Mouse (Mus musculus): ENCODE measurements around the gene Dlg2. TPM values are rescaled to one million over a fixed set of nuclear protein-coding genes. Genes with fewer than 3 reads are reported as not detected.

Dlg2 gene
- polyA plus RNA-seq, 1 experiment from 2014 or later = 10.0 TPM

- H3K27me3 ChIP-seq (ENCODE audit: control insufficient read depth, insufficient read depth, low read length) = no peaks in the 10 kb centered on the region
- no peak overlapping the region for H3K9ac ChIP-seq (ENCODE audit: low read length)
- H3K4me2 ChIP-seq (ENCODE audit: low read length) = no peak overlapping the region
- no peak overlapping the region for H3K4me3 ChIP-seq (ENCODE audit: control insufficient read depth in 1 of 2, insufficient read depth in 1 of 2, low read depth in 1 of 2, low read length in 2 of 2)
- no peak for ATAC-seq (ENCODE audit: insufficient number of reproducible peaks, insufficient read depth, low FRiP score, low read depth)
- no peaks in the 10 kb centered on the region for H3K36me3 ChIP-seq (ENCODE audit: control insufficient read depth, insufficient read depth, low read length)
- H3K4me1 ChIP-seq (ENCODE audit: control insufficient read depth in 2 of 2, insufficient read depth in 2 of 2, low read length in 2 of 2) = no peaks in the 10 kb centered on the region
- no peak overlapping the region for H3K27ac ChIP-seq (replicated peaks in 1 of 2; ENCODE audit: control insufficient read depth in 1 of 2, insufficient read depth in 1 of 2, low read depth in 2 of 2, low read length in 2 of 2)
- H3K9me3 ChIP-seq (ENCODE audit: control insufficient read depth, low read length) = no peaks in the 10 kb centered on the region
- WGBS = 40% methylated on average over 2 of the region's 2 CpGs
Observed at GRCm38 (mm10) chr7:90609764-90610163, 133.3 kb downstream of the Dlg2 start.

- Histone ChIP-seq H3K27me3 (ENCODE audit: control insufficient read depth, insufficient read depth, low read length) (no peaks in the 10 kb centered on the region), H3K4me1 (ENCODE audit: control insufficient read depth in 2 of 2, insufficient read depth in 2 of 2, low read length in 2 of 2) (no peaks in the 10 kb centered on the region), H3K9ac (ENCODE audit: low read length) (no peak overlapping the region), H3K36me3 (ENCODE audit: control insufficient read depth, insufficient read depth, low read length) (no peaks in the 10 kb centered on the region), H3K4me3 (ENCODE audit: control insufficient read depth in 1 of 2, insufficient read depth in 1 of 2, low read depth in 1 of 2, low read length in 2 of 2) (no peak overlapping the region), H3K4me2 (ENCODE audit: low read length) (no peak overlapping the region), H3K27ac (replicated peaks in 1 of 2; ENCODE audit: control insufficient read depth in 1 of 2, insufficient read depth in 1 of 2, low read depth in 2 of 2, low read length in 2 of 2) (no peak overlapping the region), H3K9me3 (ENCODE audit: control insufficient read depth, low read length) (no peaks in the 10 kb centered on the region)
- WGBS = 74% methylated on average over 3 of the region's 3 CpGs
- ATAC-seq (ENCODE audit: insufficient number of reproducible peaks, insufficient read depth, low FRiP score, low read depth) = no peak
Observed at GRCm38 (mm10) chr7:90630546-90630945, 154.1 kb downstream of the Dlg2 start.

- Histone ChIP-seq H3K9me3 (ENCODE audit: control insufficient read depth, low read length) (no peaks in the 10 kb centered on the region), H3K9ac (ENCODE audit: low read length) (no peak overlapping the region), H3K4me1 (ENCODE audit: control insufficient read depth in 2 of 2, insufficient read depth in 2 of 2, low read length in 2 of 2) (no peaks in the 10 kb centered on the region), H3K27me3 (ENCODE audit: control insufficient read depth, insufficient read depth, low read length) (no peaks in the 10 kb centered on the region), H3K4me2 (ENCODE audit: low read length) (no peak overlapping the region), H3K4me3 (ENCODE audit: control insufficient read depth in 1 of 2, insufficient read depth in 1 of 2, low read depth in 1 of 2, low read length in 2 of 2) (no peak overlapping the region), H3K27ac (replicated peaks in 1 of 2; ENCODE audit: control insufficient read depth in 1 of 2, insufficient read depth in 1 of 2, low read depth in 2 of 2, low read length in 2 of 2) (no peak overlapping the region), H3K36me3 (ENCODE audit: control insufficient read depth, insufficient read depth, low read length) (no peaks in the 10 kb centered on the region)
- 93% methylated on average over 1 of the region's 1 CpGs for WGBS
- ATAC-seq (ENCODE audit: insufficient number of reproducible peaks, insufficient read depth, low FRiP score, low read depth) = no peak
Observed at GRCm38 (mm10) chr7:90649512-90649911, 173.0 kb downstream of the Dlg2 start.

GRCm38 (mm10) chr7:90651128-90651527, 174.7 kb downstream of the Dlg2 start:
- no peak for ATAC-seq (ENCODE audit: insufficient number of reproducible peaks, insufficient read depth, low FRiP score, low read depth)
- Histone ChIP-seq H3K4me2 (ENCODE audit: low read length) (no peak overlapping the region), H3K36me3 (ENCODE audit: control insufficient read depth, insufficient read depth, low read length) (no peaks in the 10 kb centered on the region), H3K9ac (ENCODE audit: low read length) (no peak overlapping the region), H3K4me3 (ENCODE audit: control insufficient read depth in 1 of 2, insufficient read depth in 1 of 2, low read depth in 1 of 2, low read length in 2 of 2) (no peak overlapping the region), H3K9me3 (ENCODE audit: control insufficient read depth, low read length) (no peaks in the 10 kb centered on the region), H3K4me1 (ENCODE audit: control insufficient read depth in 2 of 2, insufficient read depth in 2 of 2, low read length in 2 of 2) (no peaks in the 10 kb centered on the region), H3K27ac (replicated peaks in 1 of 2; ENCODE audit: control insufficient read depth in 1 of 2, insufficient read depth in 1 of 2, low read depth in 2 of 2, low read length in 2 of 2) (no peak overlapping the region), H3K27me3 (ENCODE audit: control insufficient read depth, insufficient read depth, low read length) (no peaks in the 10 kb centered on the region)
- 68% methylated on average over 6 of the region's 6 CpGs for WGBS

- H3K27ac ChIP-seq (replicated peaks in 1 of 2; ENCODE audit: control insufficient read depth in 1 of 2, insufficient read depth in 1 of 2, low read depth in 2 of 2, low read length in 2 of 2) = no peak overlapping the region
- WGBS = 82% methylated on average over 2 of the region's 2 CpGs
Observed at GRCm38 (mm10) chr7:90651611-90652010, 175.1 kb downstream of the Dlg2 start.

GRCm38 (mm10) chr7:90658593-90658992, 182.1 kb downstream of the Dlg2 start:
- Histone ChIP-seq H3K4me3 (ENCODE audit: control insufficient read depth in 1 of 2, insufficient read depth in 1 of 2, low read depth in 1 of 2, low read length in 2 of 2) (no peak overlapping the region), H3K36me3 (ENCODE audit: control insufficient read depth, insufficient read depth, low read length) (no peaks in the 10 kb centered on the region), H3K4me1 (ENCODE audit: control insufficient read depth in 2 of 2, insufficient read depth in 2 of 2, low read length in 2 of 2) (no peaks in the 10 kb centered on the region), H3K27ac (replicated peaks in 1 of 2; ENCODE audit: control insufficient read depth in 1 of 2, insufficient read depth in 1 of 2, low read depth in 2 of 2, low read length in 2 of 2) (no peak overlapping the region), H3K4me2 (ENCODE audit: low read length) (no peak overlapping the region), H3K27me3 (ENCODE audit: control insufficient read depth, insufficient read depth, low read length) (no peaks in the 10 kb centered on the region), H3K9ac (ENCODE audit: low read length) (no peak overlapping the region), H3K9me3 (ENCODE audit: control insufficient read depth, low read length) (no peaks in the 10 kb centered on the region)
- ATAC-seq (ENCODE audit: insufficient number of reproducible peaks, insufficient read depth, low FRiP score, low read depth) = no peak
- WGBS = 74% methylated on average over 3 of the region's 3 CpGs

More at GRCm38 (mm10) chr7:90651611-90652010, 175.1 kb downstream of the Dlg2 start:
- ATAC-seq (ENCODE audit: insufficient number of reproducible peaks, insufficient read depth, low FRiP score, low read depth) = no peak
- H3K9me3 ChIP-seq (ENCODE audit: control insufficient read depth, low read length) = no peaks in the 10 kb centered on the region
- no peak overlapping the region for H3K9ac ChIP-seq (ENCODE audit: low read length)
- H3K4me1 ChIP-seq (ENCODE audit: control insufficient read depth in 2 of 2, insufficient read depth in 2 of 2, low read length in 2 of 2) = no peaks in the 10 kb centered on the region
- no peak overlapping the region for H3K4me3 ChIP-seq (ENCODE audit: control insufficient read depth in 1 of 2, insufficient read depth in 1 of 2, low read depth in 1 of 2, low read length in 2 of 2)
- H3K4me2 ChIP-seq (ENCODE audit: low read length) = no peak overlapping the region
- no peaks in the 10 kb centered on the region for H3K27me3 ChIP-seq (ENCODE audit: control insufficient read depth, insufficient read depth, low read length)
- H3K36me3 ChIP-seq (ENCODE audit: control insufficient read depth, insufficient read depth, low read length) = no peaks in the 10 kb centered on the region

GRCm38 (mm10) chr7:90694050-90694449, 217.6 kb downstream of the Dlg2 start:
- H3K4me1 ChIP-seq (ENCODE audit: control insufficient read depth in 2 of 2, insufficient read depth in 2 of 2, low read length in 2 of 2) = no peaks in the 10 kb centered on the region
- H3K4me3 ChIP-seq (ENCODE audit: control insufficient read depth in 1 of 2, insufficient read depth in 1 of 2, low read depth in 1 of 2, low read length in 2 of 2) = no peak overlapping the region
- H3K9me3 ChIP-seq (ENCODE audit: control insufficient read depth, low read length) = no peaks in the 10 kb centered on the region
- H3K36me3 ChIP-seq (ENCODE audit: control insufficient read depth, insufficient read depth, low read length) = no peaks in the 10 kb centered on the region
- ATAC-seq (ENCODE audit: insufficient number of reproducible peaks, insufficient read depth, low FRiP score, low read depth) = no peak
- H3K27me3 ChIP-seq (ENCODE audit: control insufficient read depth, insufficient read depth, low read length) = no peaks in the 10 kb centered on the region
- no peak overlapping the region for H3K4me2 ChIP-seq (ENCODE audit: low read length)
- no peak overlapping the region for H3K27ac ChIP-seq (replicated peaks in 1 of 2; ENCODE audit: control insufficient read depth in 1 of 2, insufficient read depth in 1 of 2, low read depth in 2 of 2, low read length in 2 of 2)
- H3K9ac ChIP-seq (ENCODE audit: low read length) = no peak overlapping the region

GRCm38 (mm10) chr7:90696181-90696950, 219.9 kb downstream of the Dlg2 start:
- H3K27me3 ChIP-seq (ENCODE audit: control insufficient read depth, insufficient read depth, low read length) = no peaks in the 10 kb centered on the region
- no peaks in the 10 kb centered on the region for H3K36me3 ChIP-seq (ENCODE audit: control insufficient read depth, insufficient read depth, low read length)
- H3K9ac ChIP-seq (ENCODE audit: low read length) = no peak overlapping the region
- no peak for ATAC-seq (ENCODE audit: insufficient number of reproducible peaks, insufficient read depth, low FRiP score, low read depth)
- no peaks in the 10 kb centered on the region for H3K4me1 ChIP-seq (ENCODE audit: control insufficient read depth in 2 of 2, insufficient read depth in 2 of 2, low read length in 2 of 2)
- H3K9me3 ChIP-seq (ENCODE audit: control insufficient read depth, low read length) = no peaks in the 10 kb centered on the region
- no peak overlapping the region for H3K4me2 ChIP-seq (ENCODE audit: low read length)
- no peak overlapping the region for H3K4me3 ChIP-seq (ENCODE audit: control insufficient read depth in 1 of 2, insufficient read depth in 1 of 2, low read depth in 1 of 2, low read length in 2 of 2)
- H3K27ac ChIP-seq (replicated peaks in 1 of 2; ENCODE audit: control insufficient read depth in 1 of 2, insufficient read depth in 1 of 2, low read depth in 2 of 2, low read length in 2 of 2) = no peak overlapping the region
- 69% methylated on average over 7 of the region's 7 CpGs for WGBS
